Mouse (Mus musculus): ENCODE results near the gene Tmtc2. TPM values are rescaled to one million over a fixed set of nuclear protein-coding genes. Genes with fewer than 3 reads are reported as not detected.

The Tmtc2 gene
- 115 TPM for polyA plus RNA-seq (2014; fragmentation: Illumina TruSeq; extraction: RNeasy Lipid Tissue Mini Kit (QIAGEN cat#74804); ENCODE audit: low read depth, low replicate concordance)

DNA sequence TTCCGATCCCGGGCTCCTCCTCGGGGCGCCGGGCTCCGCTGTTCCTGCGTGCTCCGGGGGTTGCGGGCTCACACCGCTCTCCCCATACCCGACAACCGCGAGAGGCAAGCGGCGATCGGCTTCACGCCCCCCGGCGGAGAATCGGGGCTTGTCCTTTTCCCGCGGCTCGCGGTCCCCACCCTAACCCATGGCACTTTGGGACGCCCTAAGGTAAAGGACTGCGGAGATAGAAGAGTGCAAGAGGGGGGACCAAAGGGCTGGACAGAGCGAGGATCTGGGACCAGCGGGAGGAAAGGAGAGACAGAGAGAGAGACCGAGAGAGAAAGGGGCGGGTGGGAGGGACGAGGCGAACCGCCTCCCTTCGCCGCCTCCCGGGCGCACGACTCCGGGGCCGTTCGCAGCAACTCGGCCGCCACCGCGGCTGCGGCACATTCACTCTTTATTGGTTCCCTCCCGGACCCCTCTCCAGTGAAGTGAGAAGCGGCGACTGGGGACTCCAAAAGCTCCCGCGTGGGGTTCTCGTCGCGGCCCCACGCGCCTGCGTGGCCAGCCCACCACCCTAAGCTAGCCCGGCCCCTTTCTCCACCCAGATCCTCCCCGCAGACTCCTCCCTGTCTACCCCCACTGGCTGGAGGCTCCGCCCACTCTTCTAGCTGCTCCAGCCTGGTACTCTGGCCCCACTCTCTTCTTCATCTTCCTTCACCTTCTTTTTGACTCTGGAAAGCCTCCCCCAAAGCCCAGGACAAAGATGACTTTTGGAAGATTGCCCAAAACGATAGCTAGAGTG, at the start of gene Tmtc2:
Gene Tmtc2 (minus strand): TSS at position 544 of the 787 bp plus-strand sequence.

